13 mouse cellular contexts compared by ENCODE assay signal in genomic region chr2:180262441-180262840, GRCm38 (mm10). TPM values are rescaled to one million over a fixed set of nuclear protein-coding genes. Genes with fewer than 3 reads are reported as not detected.
A peak's percentile ranks its signal among the peaks of the same experiment; 100 is the strongest.
DNase-seq lines count a peak whose midpoint lies in the region; ATAC-seq and TF ChIP-seq lines count a peak whose summit lies in the region.
"Had no signal": no experiment of that assay in that cellular context is flagged by ENCODE, and none has a peak within 500 bp of the region (broad histone marks: within the 10 kb centered on the region; RNA-seq: fewer than 3 reads in every experiment).

No protein-coding gene starts in this region.

- 80% methylated on average over 3 of the region's 3 CpGs for WGBS in intestine, embryonic 16.5 days
- WGBS in intestine, postnatal 0 days: 63% methylated on average over 3 of the region's 3 CpGs

- H3K27ac ChIP-seq in intestine, embryonic 16.5 days (ENCODE audit: low read length): 0 out of 2 replicates have a peak overlapping the region, but pooled peaks have one; percentile 21
- H3K27ac ChIP-seq in intestine, postnatal 0 days (ENCODE audit: low read depth, low read length): no peak overlapping the region
- H3K27ac ChIP-seq in cortical plate, adult 2 months (ENCODE audit: insufficient read depth, low read length): peak overlapping the region; percentile 62
- H3K27ac ChIP-seq: hindbrain, postnatal 0 days; neural tube, embryonic 12.5 days had no signal

- H3K4me1 ChIP-seq in intestine, embryonic 16.5 days (ENCODE audit: control insufficient read depth, insufficient read depth, low read length): peaks cover 7% of the 10 kb centered on the region; the same call in 1 of the 2 replicates
- 0 out of 2 replicates have a peak, but pooled peaks cover 5% of the 10 kb centered on the region for H3K4me1 ChIP-seq in intestine, postnatal 0 days (replicated peaks; ENCODE audit: control insufficient read depth, insufficient read depth, low read length)
- peaks cover 2% of the 10 kb centered on the region; the same call in 1 of the 2 replicates for H3K4me1 ChIP-seq in cortical plate, adult 2 months (ENCODE audit: control insufficient read depth, insufficient read depth, low read length)

- H3K36me3 ChIP-seq in intestine, embryonic 16.5 days (ENCODE audit: control insufficient read depth, insufficient read depth, low read length): 0 out of 2 replicates have a peak, but pooled peaks cover 12% of the 10 kb centered on the region
- peaks cover 74% of the 10 kb centered on the region for H3K36me3 ChIP-seq in intestine, postnatal 0 days (ENCODE audit: control insufficient read depth, insufficient read depth)

- no peak for ATAC-seq in intestine, embryonic 16.5 days
- ATAC-seq in intestine, postnatal 0 days: no peak
- ATAC-seq: hindbrain, postnatal 0 days had no signal

- H3K27me3 ChIP-seq in intestine, embryonic 16.5 days (replicated peaks; ENCODE audit: control insufficient read depth, insufficient read depth, low read length): no peaks in the 10 kb centered on the region
- no peaks in the 10 kb centered on the region for H3K27me3 ChIP-seq in intestine, postnatal 0 days (replicated peaks; ENCODE audit: control insufficient read depth, insufficient read depth, low read length)
- H3K27me3 ChIP-seq: neural tube, embryonic 12.5 days had no signal

- no peak for TF ChIP-seq POLR2A in cortical plate, adult 2 months (IDR thresholded peaks at IDR 0.05; ENCODE audit: extremely low read depth, insufficient read depth, low read length)

- no peak overlapping the region for H3K4me2 ChIP-seq in intestine, embryonic 16.5 days (ENCODE audit: low read depth, low read length)
- H3K4me2 ChIP-seq in intestine, postnatal 0 days (replicated peaks; ENCODE audit: low read depth): no peak overlapping the region
- H3K4me2 ChIP-seq: neural tube, embryonic 12.5 days had no signal

- DNase-seq in heart, adult 9 months (ENCODE audit: low spot score in 2 of 2): peak; percentile 66 to 87
- peak; percentile 67 for DNase-seq in kidney, postnatal 10 days
- no peak for DNase-seq in ovary, postnatal 14 days (ENCODE audit: low spot score)
- DNase-seq in left cerebral cortex, adult 18-20 months (ENCODE audit: low spot score in 2 of 2): no peak
- DNase-seq: layer of hippocampus, postnatal 36 days; thymus, postnatal 4 days had no signal

- no peak overlapping the region for H3K9ac ChIP-seq in intestine, embryonic 16.5 days (ENCODE audit: low read depth, low read length)
- no peak overlapping the region for H3K9ac ChIP-seq in intestine, postnatal 0 days (ENCODE audit: low read depth, low read length)
- H3K9ac ChIP-seq: neural tube, embryonic 12.5 days had no signal

- no peak for TF ChIP-seq CTCF in intestine, postnatal 0 days (IDR thresholded peaks at IDR 0.05; ENCODE audit: low read depth)
- TF ChIP-seq CTCF in cortical plate, adult 2 months (IDR thresholded peaks at IDR 0.05; ENCODE audit: extremely low read depth, insufficient read depth, low read length): no peak

- H3K9me3 ChIP-seq in intestine, embryonic 16.5 days (ENCODE audit: control insufficient read depth, low read length): no peaks in the 10 kb centered on the region
- H3K9me3 ChIP-seq in intestine, postnatal 0 days (ENCODE audit: control insufficient read depth): no peaks in the 10 kb centered on the region
- H3K9me3 ChIP-seq: neural tube, embryonic 12.5 days had no signal

- no peak overlapping the region for H3K4me3 ChIP-seq in intestine, embryonic 16.5 days (ENCODE audit: low read length)
- H3K4me3 ChIP-seq in intestine, postnatal 0 days (ENCODE audit: low read depth, low read length): no peak overlapping the region
- H3K4me3 ChIP-seq in cortical plate, adult 2 months (ENCODE audit: insufficient read depth, low read length): no peak overlapping the region
- H3K4me3 ChIP-seq: erythroblast, embryonic 14.5 days; neural tube, embryonic 12.5 days had no signal

RNA-seq across cellular contexts. Expression of gene Rps21, which starts 5.3 kb away (rescaled TPM):
- 471 and 487 TPM in 2 replicates for polyA plus RNA-seq in intestine, embryonic 16.5 days (2015; fragmentation: Nextera tagmentation; extraction: Ambion mirVana)
- polyA plus RNA-seq in intestine, postnatal 0 days (2015; fragmentation: Nextera tagmentation; extraction: Ambion mirVana): 442 and 454 TPM in 2 replicates
- 2,462 and 2,522 TPM in 2 replicates for polyA plus RNA-seq in cortical plate, adult 2 months (2012; rRNA removed)
- total RNA-seq in left cerebral cortex, adult 18-20 months (2021): 100 to 1,000 TPM; 728 to 804 TPM

RNA-seq across cellular contexts. Expression of gene Cables2, which starts 10.9 kb away (rescaled TPM):
- polyA plus RNA-seq in intestine, embryonic 16.5 days (2015; fragmentation: Nextera tagmentation; extraction: Ambion mirVana): 2.8 and 4.8 TPM in 2 replicates
- 8.2 and 8.4 TPM in 2 replicates for polyA plus RNA-seq in intestine, postnatal 0 days (2015; fragmentation: Nextera tagmentation; extraction: Ambion mirVana)
- 35.7 and 40.0 TPM in 2 replicates for polyA plus RNA-seq in cortical plate, adult 2 months (2012; rRNA removed)
- 10 to 100 TPM; 30.5 to 33.7 TPM for total RNA-seq in left cerebral cortex, adult 18-20 months (2021)

RNA-seq across cellular contexts. Expression of gene Rbbp8nl, which starts 27.2 kb away (rescaled TPM):
- 2.5 TPM in 2 replicates for polyA plus RNA-seq in intestine, embryonic 16.5 days (2015; fragmentation: Nextera tagmentation; extraction: Ambion mirVana)
- 0.18 and 0.25 TPM in 2 replicates for polyA plus RNA-seq in intestine, postnatal 0 days (2015; fragmentation: Nextera tagmentation; extraction: Ambion mirVana)
- polyA plus RNA-seq in cortical plate, adult 2 months (2012; rRNA removed): not detected in 2 replicates
- total RNA-seq in left cerebral cortex, adult 18-20 months (2021): not detected
- total RNA-seq: hindbrain, postnatal 0 days; layer of hippocampus, postnatal 36 days; liver, adult 2 months had no signal
- polyA plus RNA-seq: erythroblast, embryonic 14.5 days; hindbrain, postnatal 0 days; liver, adult 2 months had no signal

RNA-seq across cellular contexts. Expression of gene Lama5, which starts 36.8 kb away (rescaled TPM):
- 26.7 and 29.7 TPM in 2 replicates for polyA plus RNA-seq in intestine, embryonic 16.5 days (2015; fragmentation: Nextera tagmentation; extraction: Ambion mirVana)
- 19.8 and 23.5 TPM in 2 replicates for polyA plus RNA-seq in intestine, postnatal 0 days (2015; fragmentation: Nextera tagmentation; extraction: Ambion mirVana)
- 6.0 and 6.2 TPM in 2 replicates for polyA plus RNA-seq in cortical plate, adult 2 months (2012; rRNA removed)
- 10 to 100 TPM in 1 of 2 experiments, 1 to 10 TPM in 1; 8.2 to 11.2 TPM for total RNA-seq in left cerebral cortex, adult 18-20 months (2021)

Comparison
In these comparisons a context has a peak if more than half of its experiments do, and no peak if none do; other contexts are left out.
1. DNase-seq: peak in heart, adult 9 months (2 of 2) and kidney, postnatal 10 days (single experiment); none in ovary, postnatal 14 days (single experiment) and left cerebral cortex, adult 18-20 months (0 of 2).